Comparison of ENCODE assay signal across 9 mouse cellular contexts in genomic region chr14:55457693-55458092, GRCm38 (mm10). TPM values are rescaled to one million over a fixed set of nuclear protein-coding genes. Genes with fewer than 3 reads are reported as not detected.
DNase-seq lines count a peak whose midpoint lies in the region; TF ChIP-seq lines count a peak whose summit lies in the region.
"Had no signal": no experiment of that assay in that cellular context is flagged by ENCODE, and none has a peak within 500 bp of the region (broad histone marks: within the 10 kb centered on the region; RNA-seq: fewer than 3 reads in every experiment).

No protein-coding gene starts in this region.

- no peaks in the 10 kb centered on the region for H3K36me3 ChIP-seq in kidney, adult 2 months (ENCODE audit: control insufficient read depth, insufficient read depth, low read length)
- H3K36me3 ChIP-seq: G1E had no signal

- TF ChIP-seq POLR2A in kidney, adult 2 months (IDR thresholded peaks at IDR 0.05; ENCODE audit: low read depth, low read length), result no peak

- WGBS in kidney, adult 2 months, result 25% methylated on average over 2 of the region's 2 CpGs

- no peaks in the 10 kb centered on the region; the same call in 1 of the 2 replicates for H3K27me3 ChIP-seq in kidney, adult 2 months (replicated peaks; ENCODE audit: control insufficient read depth, insufficient read depth, low read length)

- no peak overlapping the region for H3K27ac ChIP-seq in kidney, adult 2 months (ENCODE audit: insufficient read depth, low read depth, low read length)

- H3K4me1 ChIP-seq in kidney, adult 2 months (ENCODE audit: control insufficient read depth, insufficient read depth, low read length), result peaks cover 33% of the 10 kb centered on the region

- peak; percentile 56 for DNase-seq in kidney, adult 2 months
- no peak for DNase-seq in kidney, postnatal 4 days
- peak; percentile 60 for DNase-seq in kidney, adult 9 months
- DNase-seq in kidney, adult 8-10 months, result no peak

- TF ChIP-seq CTCF in kidney, adult 2 months (conservative IDR thresholded peaks at IDR 0.05; ENCODE audit: insufficient read depth, insufficient read length, low read depth, low read length), result no peak

- H3K4me3 ChIP-seq in kidney, adult 2 months (ENCODE audit: insufficient read depth, low read depth, low read length), result no peak overlapping the region

RNA-seq across cellular contexts. Expression of gene Dhrs4, which starts 20.9 kb away (rescaled TPM):
- polyA plus RNA-seq in kidney, adult 2 months (2012; rRNA removed), result 141 and 173 TPM in 2 replicates

RNA-seq across cellular contexts. Expression of gene Carmil3, which starts 32.8 kb away (rescaled TPM):
- polyA plus RNA-seq in kidney, adult 2 months (2012; rRNA removed), result 3.5 and 3.8 TPM in 2 replicates
- polyA plus RNA-seq: activated CD4-positive, CD25-positive, alpha-beta regulatory T cell, adult 4 months; CD4-positive, CD25-positive, alpha-beta regulatory T cell, adult 4 months had no signal

RNA-seq across cellular contexts. Expression of gene Cpne6, which starts 52.6 kb away (rescaled TPM):
- polyA plus RNA-seq in kidney, adult 2 months (2012; rRNA removed), result 0.11 and 0.22 TPM in 2 replicates
- polyA plus RNA-seq: activated CD4-positive, CD25-positive, alpha-beta regulatory T cell, adult 4 months; C2C12; CD4-positive, CD25-positive, alpha-beta regulatory T cell, adult 4 months; Patski had no signal

Comparison
In these comparisons a context has a peak if more than half of its experiments do, and no peak if none do; other contexts are left out.
1. DNase-seq: peak in kidney, adult 2 months (single experiment) and kidney, adult 9 months (single experiment); none in kidney, postnatal 4 days (0 of 2) and kidney, adult 8-10 months (0 of 2).